Mouse (Mus musculus): ENCODE data around the gene Dnah7a. TPM values are rescaled to one million over a fixed set of nuclear protein-coding genes. Genes with fewer than 3 reads are reported as not detected.
"Not testable (repeated sequence)": the region's sequence is repeated elsewhere in the genome, so short reads cannot be mapped to it uniquely, and the experiment has no call there.

The Dnah7a gene
- polyA plus RNA-seq, 1 experiment from 2014 or later: 0.77 TPM

DNA sequence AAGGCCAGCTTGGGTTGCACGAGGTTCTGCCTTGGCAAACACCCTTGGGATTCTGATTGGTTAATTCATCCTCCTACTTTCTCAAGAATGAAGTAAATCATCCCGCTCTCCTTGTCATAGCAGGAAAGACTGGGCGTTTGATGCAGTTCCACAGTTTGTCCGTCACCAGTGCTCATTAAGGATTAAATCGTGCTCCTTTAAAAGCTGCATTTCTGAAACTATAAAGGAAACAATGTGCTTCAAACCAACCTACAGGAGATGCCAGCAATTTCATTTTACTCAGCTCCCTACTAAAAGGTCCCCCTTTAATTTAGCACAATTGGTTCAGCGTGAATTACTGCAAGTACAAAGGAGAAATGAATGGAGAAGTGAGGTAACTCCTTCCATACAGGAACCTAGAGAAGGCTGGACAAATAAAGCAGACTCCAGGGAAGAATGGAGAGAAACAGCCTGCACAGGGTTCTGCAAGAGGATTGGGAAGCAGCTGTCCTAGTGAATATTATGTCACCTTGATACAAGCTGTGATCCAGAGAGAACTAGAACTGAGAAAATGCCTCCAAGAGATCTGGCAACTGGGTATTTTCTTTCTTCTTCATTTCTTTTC is 322.4 kb downstream of the Dnah7a start:
- no peak overlapping the region for H3K4me3 ChIP-seq (ENCODE audit: low read depth, low read length)
- H3K36me3 ChIP-seq (ENCODE audit: control insufficient read depth, insufficient read depth, low read length): no peaks in the 10 kb centered on the region
- no peak overlapping the region for H3K4me2 ChIP-seq (ENCODE audit: low read length)
- no peak overlapping the region for H3K27ac ChIP-seq (ENCODE audit: low read depth)
- no peak for ATAC-seq (replicated peaks; ENCODE audit: low FRiP score, low TSS enrichment, low read depth)
- H3K4me1 ChIP-seq (replicated peaks; ENCODE audit: control insufficient read depth, insufficient read depth, low read length): no peaks in the 10 kb centered on the region
- no peak overlapping the region for H3K9ac ChIP-seq (ENCODE audit: low read length)
- DNase-seq (ENCODE audit: low spot score): no peak
- H3K27me3 ChIP-seq (replicated peaks; ENCODE audit: control insufficient read depth, insufficient read depth, low read length): no peaks in the 10 kb centered on the region
- no peaks in the 10 kb centered on the region; the same call in 1 of the 2 replicates for H3K9me3 ChIP-seq (ENCODE audit: control insufficient read depth, low read length)
- 80% methylated on average over 6 of the region's 6 CpGs for WGBS

DNA sequence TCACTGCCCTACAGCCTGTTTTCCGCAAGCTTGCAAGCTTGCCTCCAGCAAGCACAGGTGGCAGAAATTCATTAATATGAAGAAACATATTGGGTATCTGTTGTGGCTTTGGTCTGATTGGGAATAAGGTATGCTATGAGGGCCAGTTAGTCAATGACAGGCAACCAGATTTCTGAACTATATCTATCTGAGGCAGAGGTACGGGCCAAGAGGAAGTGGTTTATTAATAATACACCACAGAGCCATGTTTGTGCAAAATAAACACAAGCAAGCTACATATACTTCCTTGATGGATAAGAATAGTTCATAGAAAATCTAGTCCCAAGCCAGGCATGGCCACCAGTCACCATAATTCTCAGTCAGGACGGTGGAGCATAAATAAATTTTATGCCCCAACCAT is 328.9 kb downstream of the Dnah7a start:
- no peak overlapping the region for H3K4me2 ChIP-seq (ENCODE audit: low read length)
- H3K36me3 ChIP-seq (ENCODE audit: control insufficient read depth, insufficient read depth, low read length): no peaks in the 10 kb centered on the region
- DNase-seq (ENCODE audit: low spot score) (no peak), ATAC-seq (replicated peaks; ENCODE audit: low FRiP score, low TSS enrichment, low read depth) (no peak)
- H3K27ac ChIP-seq (ENCODE audit: low read depth): no peak overlapping the region
- H3K9me3 ChIP-seq (ENCODE audit: control insufficient read depth, low read length): no peaks in the 10 kb centered on the region
- no peak overlapping the region for H3K4me3 ChIP-seq (ENCODE audit: low read depth, low read length)
- WGBS: 81% methylated on average over 3 of the region's 3 CpGs
- no peaks in the 10 kb centered on the region for H3K27me3 ChIP-seq (replicated peaks; ENCODE audit: control insufficient read depth, insufficient read depth, low read length)
- no peak overlapping the region for H3K9ac ChIP-seq (ENCODE audit: low read length)
- H3K4me1 ChIP-seq (replicated peaks; ENCODE audit: control insufficient read depth, insufficient read depth, low read length): no peaks in the 10 kb centered on the region

DNA sequence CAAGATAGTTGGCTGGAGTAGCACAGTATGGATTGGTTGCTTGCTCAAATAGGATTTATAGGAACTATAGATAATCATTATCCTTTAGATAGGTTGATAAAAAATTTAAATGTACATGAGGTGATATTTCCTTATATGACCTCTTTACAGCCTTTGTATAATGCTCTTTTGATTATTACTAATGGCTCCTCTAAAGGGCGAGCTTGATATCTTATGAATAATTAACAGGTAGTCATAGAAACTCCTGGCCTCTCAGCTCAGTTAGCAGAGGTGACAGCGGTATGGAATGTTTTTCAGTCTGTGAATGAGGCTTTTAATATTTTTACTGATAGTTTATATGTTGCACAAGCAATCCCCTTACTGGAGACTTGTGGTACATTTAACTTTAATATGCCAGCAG is 330.6 kb downstream of the Dnah7a start:
- not testable (repeated sequence) for DNase-seq (ENCODE audit: low spot score); H3K27ac ChIP-seq (ENCODE audit: low read depth); H3K4me2 ChIP-seq (ENCODE audit: low read length); H3K36me3 ChIP-seq (ENCODE audit: control insufficient read depth, insufficient read depth, low read length); H3K9ac ChIP-seq (ENCODE audit: low read length); H3K27me3 ChIP-seq (replicated peaks; ENCODE audit: control insufficient read depth, insufficient read depth, low read length); H3K9me3 ChIP-seq (ENCODE audit: control insufficient read depth, low read length); ATAC-seq (replicated peaks; ENCODE audit: low FRiP score, low TSS enrichment, low read depth); H3K4me1 ChIP-seq (replicated peaks; ENCODE audit: control insufficient read depth, insufficient read depth, low read length); H3K4me3 ChIP-seq (ENCODE audit: low read depth, low read length)
- WGBS: 73% methylated on average over 2 of the region's 2 CpGs

DNA sequence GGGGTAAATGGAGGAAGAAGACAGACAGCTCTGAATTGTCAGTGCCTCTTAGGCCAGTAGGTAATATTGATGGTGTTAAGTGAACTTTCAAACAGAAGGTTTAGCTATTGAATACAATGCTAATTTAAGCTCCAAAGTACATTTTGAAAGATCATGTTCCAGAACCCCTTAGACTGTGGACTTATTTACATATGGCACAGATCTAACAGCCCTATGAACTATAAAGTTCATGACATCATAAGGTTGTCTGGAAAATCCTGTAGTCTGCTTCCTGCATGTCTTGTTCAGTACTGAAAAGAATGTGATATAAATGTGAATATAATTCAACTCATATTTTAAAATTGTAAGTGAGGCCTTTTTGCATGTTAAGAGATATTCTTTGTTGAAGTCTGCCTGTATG is 347.6 kb downstream of the Dnah7a start:
- Histone ChIP-seq H3K9ac (ENCODE audit: low read length) (no peak overlapping the region), H3K4me2 (ENCODE audit: low read length) (no peak overlapping the region), H3K36me3 (ENCODE audit: control insufficient read depth, insufficient read depth, low read length) (no peaks in the 10 kb centered on the region), H3K4me3 (ENCODE audit: low read depth, low read length) (no peak overlapping the region), H3K27ac (ENCODE audit: low read depth) (no peak overlapping the region), H3K27me3 (replicated peaks; ENCODE audit: control insufficient read depth, insufficient read depth, low read length) (no peaks in the 10 kb centered on the region), H3K4me1 (replicated peaks; ENCODE audit: control insufficient read depth, insufficient read depth, low read length) (no peaks in the 10 kb centered on the region), H3K9me3 (ENCODE audit: control insufficient read depth, low read length) (no peaks in the 10 kb centered on the region)
- no peak for DNase-seq (ENCODE audit: low spot score)
- no peak for ATAC-seq (replicated peaks; ENCODE audit: low FRiP score, low TSS enrichment, low read depth)

DNA sequence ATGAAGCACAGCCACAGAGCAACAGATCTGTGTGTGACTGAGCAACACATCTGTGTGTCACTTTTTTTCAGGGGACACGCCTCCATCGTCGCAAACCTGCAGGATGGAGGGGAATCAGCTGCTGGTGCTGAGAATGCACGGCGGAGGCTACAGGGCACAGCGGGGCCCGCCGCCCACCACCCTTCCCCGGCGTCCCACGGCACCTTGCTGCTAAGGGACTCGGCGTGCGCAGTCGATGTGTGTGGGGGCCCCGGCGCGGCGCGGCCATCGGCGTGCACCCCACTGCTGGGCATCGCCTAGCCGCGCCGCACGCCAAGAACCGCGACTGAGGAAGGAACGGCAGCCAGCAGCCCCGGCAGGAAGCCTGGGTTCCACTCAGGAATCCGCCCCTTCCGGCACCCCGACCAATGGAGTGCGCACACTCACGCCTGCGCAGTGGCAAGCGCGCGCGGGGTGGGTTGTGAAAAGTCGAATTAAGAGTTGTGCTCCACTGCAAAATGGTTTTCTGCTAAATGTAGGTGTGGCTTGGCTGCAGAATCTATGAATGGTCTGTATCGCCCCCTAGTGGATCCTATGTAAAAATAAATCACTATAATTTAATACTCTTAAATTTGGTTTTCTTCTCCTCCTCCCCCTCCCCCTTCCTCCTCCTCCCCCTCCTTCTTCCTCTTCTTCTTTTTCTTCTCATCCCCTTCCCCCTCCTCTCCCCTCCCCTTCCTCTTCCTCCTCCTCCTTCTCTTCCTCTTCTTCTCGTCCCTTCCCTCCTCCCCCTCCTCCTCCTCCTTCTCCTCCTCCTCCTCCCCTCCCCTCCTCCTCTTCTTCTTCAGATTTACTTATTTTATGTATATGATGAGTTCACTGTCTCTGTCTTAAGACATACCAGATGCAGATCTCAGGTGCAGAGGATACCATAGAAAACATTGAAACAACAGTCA is 354.0 kb downstream of the Dnah7a start, which contains the start of the genes Asdurf, Gm28551 and Asnsd1:
Asdurf (minus strand) TSS at position 293 of the 935 bp plus-strand sequence.
Gm28551 (minus strand) TSS at position 341 of the 935 bp plus-strand sequence.
Asnsd1 (minus strand) TSS at position 426 of the 935 bp plus-strand sequence.
- WGBS: 0% methylated on average over 44 of the region's 44 CpGs
- DNase-seq (ENCODE audit: low spot score) (peak; percentile 96), ATAC-seq (replicated peaks; ENCODE audit: low FRiP score, low TSS enrichment, low read depth) (peak; percentile 99)
- Histone ChIP-seq H3K4me1 (replicated peaks; ENCODE audit: control insufficient read depth, insufficient read depth, low read length) (peaks cover 5% of the 10 kb centered on the region; the same call in 1 of the 2 replicates), H3K9me3 (ENCODE audit: control insufficient read depth, low read length) (no peaks in the 10 kb centered on the region), H3K4me3 (ENCODE audit: low read depth, low read length) (peak within 1 kb of the TSS; percentile 86), H3K4me2 (ENCODE audit: low read length) (peak within 1 kb of the TSS; percentile 53), H3K27me3 (replicated peaks; ENCODE audit: control insufficient read depth, insufficient read depth, low read length) (no peaks in the 10 kb centered on the region), H3K9ac (ENCODE audit: low read length) (peak within 1 kb of the TSS; percentile 86), H3K36me3 (ENCODE audit: control insufficient read depth, insufficient read depth, low read length) (peaks cover 20% of the 10 kb centered on the region), H3K27ac (ENCODE audit: low read depth) (peak within 1 kb of the TSS; percentile 77)

Small RNA genes within 50 kb of the gene (microRNA-seq; reads per million reads assigned to microRNA genes)
- not detected for gene Gm25240

Other genes with a start within 250 kb of the Dnah7a start
- gene Stk17b, start 78.4 kb upstream of the Dnah7a start, polyA plus RNA-seq (2014; fragmentation: Nextera tagmentation; extraction: Ambion mirVana): 11.0 and 11.7 TPM in 2 replicates